Mouse (Mus musculus): ENCODE data around the gene Dhx15.
A peak's percentile ranks its signal among the peaks of the same experiment; 100 is the strongest.
"Not testable (repeated sequence)": the region's sequence is repeated elsewhere in the genome, so short reads cannot be mapped to it uniquely, and the experiment has no call there.

Gene Dhx15

GRCm38 (mm10) chr5:52190371-52191179 lies at the start of gene Dhx15:
Gene Dhx15 (minus strand): TSS chr5:52190514.
- DNase-seq (ENCODE audit: low spot score in 2 of 2), result peak; percentile 94

- no peak for DNase-seq (ENCODE audit: low spot score in 2 of 2)
Observed at GRCm38 (mm10) chr5:52238877-52239276, 48.6 kb upstream of the Dhx15 start.

GRCm38 (mm10) chr5:52237956-52238735 lies 47.8 kb upstream of the Dhx15 start:
- DNase-seq (ENCODE audit: low spot score in 2 of 2), result no peak

- DNase-seq (ENCODE audit: low spot score in 2 of 2), result not testable (repeated sequence)
Observed at GRCm38 (mm10) chr5:52236585-52236984, 46.3 kb upstream of the Dhx15 start.

- no peak for DNase-seq (ENCODE audit: low spot score in 2 of 2)
Observed at GRCm38 (mm10) chr5:52234570-52234969, 44.3 kb upstream of the Dhx15 start.

GRCm38 (mm10) chr5:52233891-52234290 lies 43.6 kb upstream of the Dhx15 start:
- no peak for DNase-seq (ENCODE audit: low spot score in 2 of 2)

GRCm38 (mm10) chr5:52232611-52233010 lies 42.3 kb upstream of the Dhx15 start:
- no peak for DNase-seq (ENCODE audit: low spot score in 2 of 2)

GRCm38 (mm10) chr5:52232199-52232598 lies 41.9 kb upstream of the Dhx15 start:
- no peak for DNase-seq (ENCODE audit: low spot score in 2 of 2)

GRCm38 (mm10) chr5:52230466-52230865 lies 40.2 kb upstream of the Dhx15 start:
- no peak for DNase-seq (ENCODE audit: low spot score in 2 of 2)

GRCm38 (mm10) chr5:52226677-52227076 lies 36.4 kb upstream of the Dhx15 start:
- no peak for DNase-seq (ENCODE audit: low spot score in 2 of 2)

- no peak for DNase-seq (ENCODE audit: low spot score in 2 of 2)
Observed at GRCm38 (mm10) chr5:52221596-52221995, 31.3 kb upstream of the Dhx15 start.

- DNase-seq (ENCODE audit: low spot score in 2 of 2), result peak; percentile 8 to 34
Observed at GRCm38 (mm10) chr5:52220013-52220804, 29.9 kb upstream of the Dhx15 start.

- no peak for DNase-seq (ENCODE audit: low spot score in 2 of 2)
Observed at GRCm38 (mm10) chr5:52218238-52218637, 27.9 kb upstream of the Dhx15 start.

- no peak for DNase-seq (ENCODE audit: low spot score in 2 of 2)
Observed at GRCm38 (mm10) chr5:52213143-52213900, 23.0 kb upstream of the Dhx15 start.

GRCm38 (mm10) chr5:52191180-52191468 lies 810 bp upstream of the Dhx15 start:
- DNase-seq (ENCODE audit: low spot score in 2 of 2), result no peak

- DNase-seq (ENCODE audit: low spot score in 2 of 2), result peak; percentile 51 to 57
Observed at GRCm38 (mm10) chr5:52189664-52190365, 499 bp downstream of the Dhx15 start.

GRCm38 (mm10) chr5:52188206-52188605 lies 2.1 kb downstream of the Dhx15 start:
- no peak for DNase-seq (ENCODE audit: low spot score in 2 of 2)

GRCm38 (mm10) chr5:52177326-52177725 lies 13.0 kb downstream of the Dhx15 start:
- DNase-seq (ENCODE audit: low spot score in 2 of 2), result no peak

- DNase-seq (ENCODE audit: low spot score in 2 of 2), result no peak
Observed at GRCm38 (mm10) chr5:52168468-52168867, 21.8 kb downstream of the Dhx15 start.

GRCm38 (mm10) chr5:52149138-52149537 lies 41.2 kb downstream of the Dhx15 start:
- no peak for DNase-seq (ENCODE audit: low spot score in 2 of 2)

- DNase-seq (ENCODE audit: low spot score in 2 of 2), result no peak
Observed at GRCm38 (mm10) chr5:52147141-52147540, 43.2 kb downstream of the Dhx15 start.

All from heart, adult 9 months (tissue).